Mouse (Mus musculus): ENCODE results near the gene Dmpk.
"Not testable (repeated sequence)": the region's sequence is repeated elsewhere in the genome, so short reads cannot be mapped to it uniquely, and the experiment has no call there.

The Dmpk gene

GRCm38 (mm10) chr7:19083701-19084100 lies at the start of gene Dmpk:
TSS of gene Dmpk (plus strand) at chr7:19083849.
- no peak for DNase-seq (ENCODE audit: low spot score in 2 of 2)

DNA sequence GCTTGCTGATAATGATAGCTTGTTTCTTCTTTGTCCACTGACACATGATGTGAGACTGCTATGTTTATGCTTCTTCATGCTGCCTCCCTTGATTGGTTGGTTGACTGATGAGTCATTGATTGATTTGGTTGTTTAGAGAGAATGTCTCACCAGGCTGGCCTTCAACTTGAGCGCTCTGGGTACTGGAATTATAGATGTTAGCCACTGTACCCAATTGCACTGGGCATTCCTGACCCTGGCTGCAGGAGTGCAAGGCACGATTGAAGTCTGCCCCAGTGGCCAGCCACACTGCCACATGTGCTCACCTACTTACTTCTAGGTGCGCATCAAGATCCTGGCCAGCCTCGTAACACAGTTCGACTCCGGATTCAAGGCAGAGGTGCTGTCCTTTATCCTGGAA lies 39.0 kb upstream of the Dmpk start:
- DNase-seq (ENCODE audit: low spot score in 2 of 2): no peak

DNA sequence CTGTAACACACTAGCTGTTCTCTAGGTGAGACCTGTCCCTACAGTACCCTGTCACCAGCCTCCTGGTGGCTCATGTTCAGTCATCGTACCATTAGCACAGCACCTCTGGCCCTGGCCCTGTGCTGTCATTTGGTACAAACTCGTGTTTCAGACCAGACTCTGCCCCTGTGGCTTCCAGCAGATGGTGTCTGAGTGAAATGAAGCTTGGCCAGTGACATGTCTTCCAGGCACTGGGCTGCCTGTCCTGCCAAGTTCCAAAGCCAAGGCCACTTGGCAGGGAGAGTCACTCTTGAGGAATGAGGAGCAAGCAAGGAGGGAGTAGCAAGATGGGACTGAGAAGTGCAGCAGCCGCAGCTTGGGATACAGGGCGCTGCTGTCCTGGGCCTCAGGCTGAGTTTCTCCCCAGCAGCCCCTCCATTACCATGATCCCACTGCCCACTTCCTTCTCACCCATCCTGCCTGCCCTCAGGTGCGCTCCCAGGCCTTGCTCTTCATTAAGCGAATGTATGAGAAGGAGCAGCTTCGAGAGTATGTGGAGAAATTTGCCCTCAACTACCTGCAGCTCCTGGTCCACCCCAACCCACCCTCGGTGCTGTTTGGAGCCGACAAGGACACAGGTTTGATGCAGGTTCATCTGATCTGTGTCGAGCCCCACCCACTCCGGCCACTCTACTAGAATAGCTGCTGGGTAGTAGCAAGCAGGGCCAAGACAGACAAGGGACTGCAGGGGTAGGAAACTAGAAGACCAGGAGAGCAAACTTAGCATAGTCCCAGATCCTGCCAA lies 37.2 kb upstream of the Dmpk start:
- no peak for DNase-seq (ENCODE audit: low spot score in 2 of 2)

DNA sequence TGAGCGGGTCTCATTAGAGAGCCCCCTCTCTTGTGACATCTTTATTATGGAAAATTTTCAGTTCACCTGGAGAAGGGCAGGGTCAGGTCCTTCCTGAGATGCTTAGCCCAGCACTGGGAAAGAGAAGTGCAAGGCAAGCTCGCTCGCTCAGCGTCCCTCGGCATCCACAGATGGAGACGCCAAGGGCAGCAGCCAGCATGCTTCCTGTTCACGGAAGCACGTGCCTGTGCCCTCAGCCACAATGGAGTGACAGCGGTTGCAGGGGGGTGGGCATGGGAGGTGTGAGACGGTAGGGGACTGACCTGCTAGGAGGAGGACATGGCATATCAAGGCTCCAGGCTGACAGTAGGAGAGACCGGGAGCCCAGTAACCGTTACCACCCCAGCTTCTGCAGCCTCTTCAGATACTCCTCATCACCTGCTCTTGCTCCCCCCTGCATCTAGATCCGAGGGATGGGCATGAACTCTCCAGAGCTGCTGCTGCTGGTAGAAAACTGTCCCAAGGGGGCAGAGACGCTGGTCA lies 35.6 kb upstream of the Dmpk start:
- DNase-seq (ENCODE audit: low spot score in 2 of 2): no peak

DNA sequence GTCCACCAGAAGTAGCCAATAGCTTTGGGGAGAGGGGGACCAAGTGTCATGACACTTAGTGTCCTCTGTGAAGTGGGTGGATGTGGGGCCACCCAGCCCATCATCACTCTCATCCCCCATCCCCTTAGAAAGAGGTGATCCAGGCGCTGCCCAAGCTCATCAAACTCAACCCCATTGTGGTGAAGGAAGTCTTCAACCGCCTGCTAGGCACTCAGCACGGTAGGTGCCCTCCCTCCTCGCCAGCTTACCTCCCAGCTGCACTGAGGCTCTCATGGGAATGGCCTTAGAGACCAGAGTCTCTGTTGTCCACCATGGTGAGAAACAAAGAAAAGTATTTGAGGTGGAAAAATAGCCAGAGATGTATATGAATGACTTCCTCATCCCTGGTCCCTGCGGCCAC lies 34.4 kb upstream of the Dmpk start:
- DNase-seq (ENCODE audit: low spot score in 2 of 2): no peak

GRCm38 (mm10) chr7:19050172-19050571 lies 33.5 kb upstream of the Dmpk start:
- DNase-seq (ENCODE audit: low spot score in 2 of 2): no peak

- no peak for DNase-seq (ENCODE audit: low spot score in 2 of 2)
Observed at GRCm38 (mm10) chr7:19051161-19051560, 32.5 kb upstream of the Dmpk start.

GRCm38 (mm10) chr7:19052345-19053135 lies 31.1 kb upstream of the Dmpk start:
- no peak for DNase-seq (ENCODE audit: low spot score in 2 of 2)

- no peak for DNase-seq (ENCODE audit: low spot score in 2 of 2)
Observed at GRCm38 (mm10) chr7:19053136-19053532, 30.5 kb upstream of the Dmpk start.

DNA sequence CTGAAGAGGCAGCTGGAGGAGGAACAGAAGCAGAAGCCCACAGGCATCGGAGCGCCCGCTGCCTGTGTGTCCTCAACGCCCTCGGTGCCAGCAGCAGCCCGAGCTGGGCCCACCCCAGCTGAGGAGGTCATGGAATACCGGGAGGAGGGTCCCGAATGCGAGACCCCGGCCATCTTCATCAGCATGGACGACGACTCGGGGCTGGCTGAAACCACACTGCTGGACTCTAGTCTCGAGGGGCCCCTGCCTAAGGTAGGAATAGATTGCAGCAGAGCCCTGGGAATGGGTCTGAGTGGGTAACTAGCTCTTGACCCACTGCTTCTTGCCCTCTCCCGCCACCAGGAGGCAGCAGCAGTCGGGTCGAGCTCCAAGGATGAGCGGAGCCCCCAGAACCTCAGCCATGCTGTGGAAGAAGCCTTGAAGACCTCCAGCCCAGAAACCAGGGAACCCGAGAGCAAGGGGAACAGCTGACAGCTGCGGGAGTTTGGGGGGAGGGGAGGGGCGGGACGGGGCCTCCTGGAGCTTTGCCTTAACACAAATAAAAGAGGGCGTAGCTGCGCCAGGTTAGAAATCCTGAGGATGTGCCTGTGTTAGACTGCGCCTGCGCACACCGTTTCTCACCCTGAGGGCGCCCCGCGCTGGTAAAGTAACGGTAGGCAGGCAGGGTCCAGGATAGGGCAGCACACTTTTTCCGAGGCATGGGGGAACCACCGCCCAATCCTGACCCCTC lies 29.4 kb upstream of the Dmpk start, which contains the start of gene Rsph6a:
Gene Rsph6a (plus strand): TSS at position 644 of the 730 bp plus-strand sequence.
- DNase-seq (ENCODE audit: low spot score in 2 of 2): no peak

GRCm38 (mm10) chr7:19054777-19055076 lies 28.9 kb upstream of the Dmpk start:
- DNase-seq (ENCODE audit: low spot score in 2 of 2): no peak

DNA sequence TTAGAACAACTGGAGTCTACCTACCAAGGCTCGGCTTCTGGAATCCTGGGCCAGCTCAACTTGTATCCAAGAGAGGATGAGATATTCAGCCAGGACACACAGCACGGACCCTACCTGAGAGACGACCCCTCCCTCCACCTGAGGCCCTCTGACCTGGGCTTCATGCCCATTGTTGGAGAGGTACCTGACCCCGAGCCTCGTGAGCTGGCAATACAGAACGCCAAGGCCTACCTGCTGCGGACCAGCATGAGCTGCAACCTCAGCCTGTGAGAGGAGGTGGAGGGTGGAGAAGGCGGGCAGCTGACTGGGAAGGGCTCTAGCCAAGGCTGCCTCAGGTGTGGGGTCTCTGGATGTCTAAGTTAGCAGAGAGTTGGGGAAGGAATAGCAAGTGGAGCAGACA lies 28.5 kb upstream of the Dmpk start:
- no peak for DNase-seq (ENCODE audit: low spot score in 2 of 2)

DNA sequence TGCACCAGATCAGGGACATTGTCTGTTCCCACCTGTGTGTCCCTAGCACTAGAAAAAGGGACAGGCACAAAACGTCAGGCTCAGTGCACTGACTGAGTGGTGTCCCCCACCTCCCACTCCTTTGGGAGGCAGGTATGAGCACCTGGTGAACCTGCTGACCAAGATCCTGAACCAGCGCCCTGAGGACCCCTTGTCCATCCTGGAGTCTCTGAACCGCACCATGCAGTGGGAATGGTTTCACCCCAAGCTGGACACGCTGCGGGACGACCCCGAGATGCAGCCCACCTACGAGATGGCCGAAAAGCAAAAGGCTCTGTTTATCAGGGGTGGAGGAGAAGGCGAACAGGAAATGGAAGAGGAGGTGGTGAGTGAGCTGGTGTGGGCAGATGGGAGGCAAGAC lies 26.2 kb upstream of the Dmpk start:
- peak in 1 of 2 experiments; percentile 52 for DNase-seq (ENCODE audit: low spot score in 2 of 2)

GRCm38 (mm10) chr7:19065896-19066295 lies 17.8 kb upstream of the Dmpk start:
- DNase-seq (ENCODE audit: low spot score in 2 of 2): no peak

DNA sequence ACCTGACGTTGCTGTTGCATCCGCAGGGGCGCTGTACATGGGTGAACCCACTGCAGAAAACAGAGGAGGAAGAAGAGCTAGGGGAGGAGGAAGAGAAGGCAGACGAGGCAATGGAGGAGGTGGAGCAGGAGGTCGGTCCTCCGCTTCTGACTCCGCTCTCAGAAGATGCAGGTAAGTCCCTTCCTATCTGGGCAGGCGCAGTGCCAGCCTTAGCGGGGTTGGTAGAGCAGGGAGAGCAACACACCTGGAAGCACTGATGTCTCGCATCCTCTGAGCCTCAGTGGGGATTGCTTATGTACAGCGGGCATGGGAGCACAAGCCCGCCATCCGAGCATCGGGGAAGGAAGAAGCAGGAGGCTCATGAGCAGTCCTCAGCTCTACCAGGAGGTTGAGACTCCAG lies 16.6 kb upstream of the Dmpk start:
- peak in 1 of 2 experiments; percentile 55 for DNase-seq (ENCODE audit: low spot score in 2 of 2)

DNA sequence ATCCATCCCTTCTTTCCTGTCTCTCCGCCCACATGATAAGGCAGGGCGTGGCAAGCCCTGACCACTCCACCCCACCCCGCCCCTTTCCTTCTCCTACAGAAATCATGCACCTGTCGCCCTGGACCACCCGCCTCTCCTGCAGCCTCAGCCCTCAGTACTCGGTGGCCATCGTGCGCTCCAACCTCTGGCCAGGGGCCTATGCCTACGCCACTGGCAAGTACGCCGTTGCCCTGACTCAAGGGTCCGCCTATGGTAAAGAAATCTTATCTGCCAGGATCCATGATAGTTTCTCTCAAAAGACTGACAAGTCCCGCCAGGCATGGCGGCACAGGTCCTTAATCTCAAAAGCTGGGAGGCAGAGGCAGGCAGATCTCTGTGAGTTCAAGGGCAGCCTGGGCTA lies 15.7 kb upstream of the Dmpk start:
- DNase-seq (ENCODE audit: low spot score in 2 of 2): no peak

GRCm38 (mm10) chr7:19068707-19069106 lies 14.9 kb upstream of the Dmpk start:
- DNase-seq (ENCODE audit: low spot score in 2 of 2): no peak

GRCm38 (mm10) chr7:19069500-19069899 lies 14.1 kb upstream of the Dmpk start:
- DNase-seq (ENCODE audit: low spot score in 2 of 2): no peak

GRCm38 (mm10) chr7:19071024-19071423 lies 12.6 kb upstream of the Dmpk start:
- DNase-seq (ENCODE audit: low spot score in 2 of 2): not testable (repeated sequence)

DNA sequence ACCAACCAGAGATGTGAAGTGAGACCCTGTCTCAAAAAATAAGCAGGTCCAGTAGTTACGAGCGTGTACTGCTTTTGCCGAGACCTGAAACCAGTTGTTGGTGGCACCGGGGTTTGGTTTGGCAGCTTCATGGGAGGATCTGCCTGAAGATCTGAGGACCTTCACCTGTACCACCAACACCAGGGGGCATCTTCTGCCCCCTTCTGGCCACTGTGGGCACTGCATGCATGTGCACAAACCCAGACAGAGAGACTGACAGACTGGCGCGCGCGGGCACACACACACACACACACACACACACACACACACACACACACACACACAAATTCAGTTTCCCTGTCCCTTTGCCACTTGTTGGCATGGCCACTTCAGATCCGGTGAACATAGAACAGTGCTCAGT lies 10.1 kb upstream of the Dmpk start:
- DNase-seq (ENCODE audit: low spot score in 2 of 2): no peak

DNA sequence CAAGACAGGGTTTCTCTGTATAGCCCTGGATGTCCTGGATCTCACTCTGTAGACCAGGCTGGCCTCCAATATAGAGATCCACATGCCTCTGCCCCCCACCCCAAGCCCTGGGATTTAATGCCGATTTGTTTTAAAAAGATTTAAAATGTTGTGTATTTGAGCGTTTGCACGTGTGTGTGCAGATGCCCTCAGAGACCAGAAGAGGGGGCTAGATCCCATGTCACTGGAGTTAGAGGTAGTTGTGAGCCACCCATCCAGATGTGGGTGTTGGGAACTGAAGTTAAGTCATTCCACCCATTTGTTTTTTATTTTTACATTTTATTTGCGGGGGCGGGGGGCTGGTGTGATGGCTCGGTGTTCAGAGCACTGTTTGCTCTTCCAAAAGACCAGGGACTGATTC lies 9.2 kb upstream of the Dmpk start:
- no peak for DNase-seq (ENCODE audit: low spot score in 2 of 2)

- DNase-seq (ENCODE audit: low spot score in 2 of 2): no peak
Observed at GRCm38 (mm10) chr7:19075231-19075630, 8.4 kb upstream of the Dmpk start.

Measured in urinary bladder, postnatal 4 days (tissue).